Mouse (Mus musculus) adrenal gland, adult 18-20 months (tissue): ENCODE data around the gene Mybpc2. TPM values are rescaled to one million over a fixed set of nuclear protein-coding genes. Genes with fewer than 3 reads are reported as not detected.
A peak's percentile ranks its signal among the peaks of the same experiment; 100 is the strongest.

Experiments used
- DNase-seq, 2 experiments: peaks; one replicate each; pipeline ENCODE4 v3.0.0; 2021 to 2022; ENCODE audit warnings: low spot score in 2 of 2
- total RNA-seq, 2 experiments: library from RNA; stranded (reverse); gene quantifications; 1 replicate in 1 of 2; 2 replicates in 1 of 2; pipeline ENCODE4 v1.2.3; 2021

Mybpc2 gene
- total RNA-seq, 2 experiments from 2014 or later, result 0.93 TPM; not detected in 1

- DNase-seq, result peak; percentile 55 to 70
Observed at GRCm38 (mm10) chr7:44527483-44528398, 3.3 kb upstream of the Mybpc2 start.

GRCm38 (mm10) chr7:44526414-44527154 lies 2.1 kb upstream of the Mybpc2 start:
- no peak for DNase-seq

- peak; percentile 68 to 79 for DNase-seq
Observed at GRCm38 (mm10) chr7:44525126-44525832, 823 bp upstream of the Mybpc2 start.

- DNase-seq, result no peak
Observed at GRCm38 (mm10) chr7:44523056-44523455, 1.4 kb downstream of the Mybpc2 start.

GRCm38 (mm10) chr7:44521710-44522109 lies 2.7 kb downstream of the Mybpc2 start:
- peak; percentile 40 to 52 for DNase-seq

- DNase-seq, result no peak
Observed at GRCm38 (mm10) chr7:44520990-44521389, 3.5 kb downstream of the Mybpc2 start.

GRCm38 (mm10) chr7:44519240-44519913 lies 5.1 kb downstream of the Mybpc2 start:
- DNase-seq, result no peak

- no peak for DNase-seq
Observed at GRCm38 (mm10) chr7:44507491-44507890, 17.0 kb downstream of the Mybpc2 start.

- peak; percentile 61 to 70 for DNase-seq
Observed at GRCm38 (mm10) chr7:44501563-44502115, 22.8 kb downstream of the Mybpc2 start.

GRCm38 (mm10) chr7:44500046-44500445 lies 24.4 kb downstream of the Mybpc2 start:
- DNase-seq, result no peak

GRCm38 (mm10) chr7:44498922-44499321 lies 25.5 kb downstream of the Mybpc2 start:
- no peak for DNase-seq

GRCm38 (mm10) chr7:44497361-44498055 lies 26.9 kb downstream of the Mybpc2 start:
- DNase-seq, result no peak

- DNase-seq, result no peak
Observed at GRCm38 (mm10) chr7:44496771-44497109, 27.7 kb downstream of the Mybpc2 start.

GRCm38 (mm10) chr7:44495992-44496770 lies 28.3 kb downstream of the Mybpc2 start, which contains the start of the genes Emc10 and Fam71e1:
Gene Emc10 (minus strand): TSS chr7:44496529.
Gene Fam71e1 (plus strand): TSS chr7:44496581.
- DNase-seq, result peak; percentile 97 to 98

- DNase-seq, result no peak
Observed at GRCm38 (mm10) chr7:44495086-44495485, 29.4 kb downstream of the Mybpc2 start.

- no peak for DNase-seq
Observed at GRCm38 (mm10) chr7:44494681-44495080, 29.8 kb downstream of the Mybpc2 start.

GRCm38 (mm10) chr7:44492166-44492826 lies 32.2 kb downstream of the Mybpc2 start:
- peak in 1 of 2 experiments; percentile 15 for DNase-seq

GRCm38 (mm10) chr7:44491391-44491790 lies 33.1 kb downstream of the Mybpc2 start:
- DNase-seq, result peak in 1 of 2 experiments; percentile 19
